7 mouse cellular contexts compared by ENCODE assay signal in the genomic region with DNA sequence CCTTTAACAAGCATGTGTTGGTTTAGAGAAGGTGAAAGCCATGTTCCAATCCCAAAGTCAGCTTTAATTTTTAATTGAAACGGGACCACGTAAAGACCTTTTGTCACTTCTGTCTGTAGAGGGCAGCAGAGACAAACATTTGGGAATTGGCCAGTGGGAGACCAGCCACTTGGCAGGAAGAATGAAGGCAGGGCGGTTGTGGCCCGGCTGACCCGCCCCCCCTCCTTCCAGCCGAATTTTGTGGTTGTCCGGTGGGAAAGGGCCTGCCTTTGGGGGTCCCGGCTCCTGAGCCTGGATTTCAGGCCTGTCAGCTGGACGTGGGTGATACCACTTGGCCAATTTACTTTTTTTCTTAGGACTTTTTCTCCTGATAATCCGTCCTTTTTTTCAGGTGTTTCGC. TPM values are rescaled to one million over a fixed set of nuclear protein-coding genes. Genes with fewer than 3 reads are reported as not detected.
DNase-seq lines count a peak whose midpoint lies in the region.

No protein-coding gene starts in this region.

- H3K27me3 ChIP-seq in forebrain, embryonic 10.5 days (ENCODE audit: poor library complexity, severe bottlenecking), result no peaks in the 10 kb centered on the region

- peak overlapping the region; percentile 74; the same call in 1 of the 2 replicates for H3K27ac ChIP-seq in forebrain, embryonic 10.5 days

- peak overlapping the region; percentile 40 for H3K4me3 ChIP-seq in forebrain, embryonic 10.5 days

- no peaks in the 10 kb centered on the region for H3K36me3 ChIP-seq in forebrain, embryonic 10.5 days (replicated peaks)

- intact Hi-C loops in heart, postnatal 25 days (cut with DNase I), result no loop called here

- WGBS in forebrain, embryonic 10.5 days, result 13% methylated on average over 11 of the region's 11 CpGs
- 7% methylated on average over 11 of the region's 11 CpGs for WGBS in large intestine, adult 2 months

- peak; percentile 81 for DNase-seq in Muller cell, postnatal 12 days (ENCODE audit: inconsistent ontology term)
- peak; percentile 86 for DNase-seq in c-Kit-positive CD71-negative TER-119-negative erythroid progenitor cells, embryonic 14.5 days (ENCODE audit: low read depth)
- peak; percentile 72 for DNase-seq in forebrain, embryonic 10.5 days (ENCODE audit: extremely low spot score, low spot score)
- DNase-seq in heart, postnatal 25 days (ENCODE audit: low spot score), result peak; percentile 51
- DNase-seq in large intestine, adult 2 months (ENCODE audit: low read depth, low spot score), result peak; percentile 90
- peak; percentile 86 for DNase-seq in lung, postnatal 25 days (ENCODE audit: low spot score)
- DNase-seq in retina, adult 2 months (ENCODE audit: low read depth, low spot score), result peak; percentile 53

- peaks cover 4% of the 10 kb centered on the region; the same call in 1 of the 2 replicates for H3K4me1 ChIP-seq in forebrain, embryonic 10.5 days

- H3K9me3 ChIP-seq in forebrain, embryonic 10.5 days, result no peaks in the 10 kb centered on the region; the same call in 1 of the 2 replicates

RNA-seq across cellular contexts. Expression of gene Khdc4, which starts 8.2 kb away (rescaled TPM):
- 86.3 and 97.3 TPM in 2 replicates for polyA plus RNA-seq in forebrain, embryonic 10.5 days (2016; fragmentation: Nextera tagmentation; extraction: Ambion mirVana)
- total RNA-seq in heart, postnatal 25 days (2021), result 10 to 100 TPM; 27.1 to 28.8 TPM
- polyA plus RNA-seq in large intestine, adult 2 months (2012; rRNA removed), result 28.6 and 50.6 TPM in 2 replicates

RNA-seq across cellular contexts. Expression of gene Rxfp4, which starts 24.5 kb away (rescaled TPM):
- polyA plus RNA-seq in forebrain, embryonic 10.5 days (2016; fragmentation: Nextera tagmentation; extraction: Ambion mirVana), result not detected in 2 replicates
- total RNA-seq in heart, postnatal 25 days (2021), result not detected
- 0.12 TPM in 1 of 2 replicates, not detected in the other for polyA plus RNA-seq in large intestine, adult 2 months (2012; rRNA removed)

RNA-seq across cellular contexts. Expression of gene Rit1, which starts 39.2 kb away (rescaled TPM):
- polyA plus RNA-seq in forebrain, embryonic 10.5 days (2016; fragmentation: Nextera tagmentation; extraction: Ambion mirVana), result 32.3 and 34.3 TPM in 2 replicates
- total RNA-seq in heart, postnatal 25 days (2021), result 10 to 100 TPM; 71.7 to 76.2 TPM
- polyA plus RNA-seq in large intestine, adult 2 months (2012; rRNA removed), result 30.6 and 38.7 TPM in 2 replicates

Comparison
In these comparisons a context has a peak if more than half of its experiments do, and no peak if none do; other contexts are left out.
1. Peak in every context shown above with its lines: DNase-seq, H3K4me3 ChIP-seq and H3K27ac ChIP-seq.